Mouse (Mus musculus) hindbrain, embryonic 11.5 days (tissue): ENCODE measurements around the gene Crybg3. TPM values are rescaled to one million over a fixed set of nuclear protein-coding genes. Genes with fewer than 3 reads are reported as not detected.

Experiments used
- ATAC-seq: fragments of 200-750 bp; cut with Nextera tagmentation; 2 replicates; pipeline ENCODE4 v1.8.0; 2017; ENCODE audit warnings: mild to moderate bottlenecking, moderate TSS enrichment, moderate library complexity; ENCODE audit not compliant: low FRiP score
- DNase-seq: peaks from one replicate; pipeline ENCODE4 v3.0.0-alpha.2; 2015; ENCODE audit warnings: low spot score
- H3K27ac ChIP-seq: fragments of 300-500 bp; sonication (generic); 2 replicates; pipeline ENCODE4 v1.5.1; 2014; ENCODE audit warnings: mild to moderate bottlenecking, low read depth, low read length
- H3K27me3 ChIP-seq: fragments of 300-500 bp; sonication (generic); 2 replicates; pipeline ENCODE4 v1.6.1; 2014; ENCODE audit warnings: mild to moderate bottlenecking, low read length, moderate library complexity, mixed read lengths; ENCODE audit not compliant: control insufficient read depth, insufficient read depth
- H3K36me3 ChIP-seq: fragments of 300-500 bp; sonication (generic); 2 replicates; pipeline ENCODE4 v1.6.1; 2014; ENCODE audit warnings: mild to moderate bottlenecking, low read length, moderate library complexity, mixed read lengths; ENCODE audit not compliant: control insufficient read depth, insufficient read depth
- H3K4me1 ChIP-seq: fragments of 300-500 bp; sonication (generic); replicated peaks from 2 replicates; pipeline ENCODE4 v1.6.1; 2014; ENCODE audit warnings: low read length, mixed read lengths; ENCODE audit not compliant: control insufficient read depth, insufficient read depth
- H3K4me2 ChIP-seq: fragments of 300-500 bp; sonication (generic); replicated peaks from 2 replicates; pipeline ENCODE4 v1.6.1; 2014; ENCODE audit warnings: mild to moderate bottlenecking, low read depth, low read length
- H3K4me3 ChIP-seq: fragments of 300-500 bp; sonication (generic); 2 replicates; pipeline ENCODE4 v1.5.1; 2014; ENCODE audit warnings: low read depth, low read length
- H3K9ac ChIP-seq: fragments of 300-500 bp; sonication (generic); 2 replicates; pipeline ENCODE4 v1.6.1; 2014; ENCODE audit warnings: low read depth, low read length
- H3K9me3 ChIP-seq: fragments of 300-500 bp; sonication (generic); 2 replicates; pipeline ENCODE4 v1.6.1; 2016; ENCODE audit warnings: low read length; ENCODE audit not compliant: control insufficient read depth
- WGBS: fragments of 180-500 bp; shearing (Covaris S2); extraction: QIAGEN DNeasy Blood & Tissue Kit; methylation state at CpG from one replicate; pipeline ENCODE4 v1.1.7; 2014; 5-methylcytosine and 5-hydroxymethylcytosine counted together
- polyA plus RNA-seq: library from polyadenylated mRNA; unstranded; fragments of >200 nt; fragmentation: Nextera tagmentation; extraction: Ambion mirVana; gene quantifications from 2 replicates; pipeline ENCODE4 v1.2.1, GENCODE M21; 2014

Gene Crybg3
- polyA plus RNA-seq, 1 experiment from 2014 or later, result 10.4 TPM

DNA sequence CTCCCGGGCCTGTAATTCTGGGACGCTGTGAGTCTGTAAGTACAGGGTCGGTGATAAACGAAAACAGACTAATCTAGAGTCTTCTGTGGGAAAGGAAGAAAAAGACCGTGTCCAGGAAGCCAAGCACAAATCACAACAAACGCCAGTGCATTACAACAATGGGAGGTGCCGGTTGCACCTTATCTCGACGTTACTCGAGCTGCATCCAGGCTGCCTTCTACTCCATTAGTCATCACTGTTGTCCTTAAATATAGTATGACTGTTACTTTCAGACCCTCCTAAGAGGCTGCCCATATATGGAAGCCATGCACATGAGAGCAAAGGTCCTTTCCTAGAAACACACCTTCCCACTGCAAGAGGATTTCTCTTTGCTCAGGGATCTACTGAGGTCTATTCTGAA is 13.0 kb downstream of the Crybg3 start:
- no peak for ATAC-seq
- Histone ChIP-seq H3K4me2 (no peak overlapping the region), H3K4me1 (no peaks in the 10 kb centered on the region), H3K4me3 (no peak overlapping the region), H3K27ac (no peak overlapping the region), H3K9ac (no peak overlapping the region), H3K36me3 (no peaks in the 10 kb centered on the region), H3K9me3 (no peaks in the 10 kb centered on the region), H3K27me3 (no peaks in the 10 kb centered on the region)
- 93% methylated on average over 10 of the region's 10 CpGs for WGBS
- DNase-seq, result no peak

DNA sequence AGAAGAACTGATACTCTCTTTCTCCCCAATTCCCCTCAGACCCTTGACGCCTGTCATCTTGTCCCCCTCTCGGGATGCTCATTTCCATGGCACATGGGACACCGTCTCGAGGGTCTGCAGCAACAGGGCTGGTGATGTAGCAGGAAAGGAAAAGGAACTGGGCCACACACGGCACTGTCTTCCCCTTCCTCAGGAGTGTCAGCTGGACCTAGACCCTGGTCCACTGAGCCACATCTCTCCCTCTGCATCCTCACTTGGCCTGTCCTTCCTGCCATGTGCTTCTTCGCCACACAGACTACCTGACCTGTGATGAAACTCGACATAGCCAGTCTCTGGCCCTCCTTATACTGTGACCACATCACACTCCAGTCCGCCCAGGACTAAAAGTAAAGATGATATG is 13.9 kb downstream of the Crybg3 start:
- Histone ChIP-seq H3K27me3 (no peaks in the 10 kb centered on the region), H3K36me3 (no peaks in the 10 kb centered on the region), H3K27ac (no peak overlapping the region), H3K4me1 (no peaks in the 10 kb centered on the region), H3K9ac (no peak overlapping the region), H3K4me2 (no peak overlapping the region), H3K9me3 (no peaks in the 10 kb centered on the region), H3K4me3 (no peak overlapping the region)
- DNase-seq (no peak), ATAC-seq (no peak)
- WGBS, result 84% methylated on average over 8 of the region's 8 CpGs

DNA sequence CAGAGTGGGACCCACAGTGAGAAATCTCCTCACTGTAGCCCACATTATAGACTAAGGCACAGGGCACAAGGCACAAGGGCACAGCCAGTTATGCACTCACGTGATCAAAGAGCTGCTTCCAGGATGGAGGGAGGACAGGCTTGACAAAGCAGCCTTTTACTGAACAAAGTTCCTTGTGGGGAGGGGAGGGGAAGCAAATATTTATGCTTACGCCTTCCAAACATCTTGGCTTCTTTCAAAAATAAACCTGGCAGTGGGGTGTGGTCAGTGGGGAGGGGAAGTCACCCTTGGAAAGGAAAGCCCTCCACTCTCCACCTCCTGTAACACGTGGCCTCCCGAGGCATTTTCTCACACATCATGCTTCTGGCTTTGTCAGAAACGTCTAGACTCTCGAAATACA is 14.5 kb downstream of the Crybg3 start:
- Histone ChIP-seq H3K4me3 (no peak overlapping the region), H3K9me3 (no peaks in the 10 kb centered on the region), H3K27ac (no peak overlapping the region), H3K27me3 (no peaks in the 10 kb centered on the region), H3K4me2 (no peak overlapping the region), H3K36me3 (no peaks in the 10 kb centered on the region), H3K4me1 (no peaks in the 10 kb centered on the region), H3K9ac (no peak overlapping the region)
- WGBS, result 58% methylated on average over 6 of the region's 6 CpGs
- ATAC-seq (peak; percentile 49; the same call in 1 of the 2 replicates), DNase-seq (no peak)

DNA sequence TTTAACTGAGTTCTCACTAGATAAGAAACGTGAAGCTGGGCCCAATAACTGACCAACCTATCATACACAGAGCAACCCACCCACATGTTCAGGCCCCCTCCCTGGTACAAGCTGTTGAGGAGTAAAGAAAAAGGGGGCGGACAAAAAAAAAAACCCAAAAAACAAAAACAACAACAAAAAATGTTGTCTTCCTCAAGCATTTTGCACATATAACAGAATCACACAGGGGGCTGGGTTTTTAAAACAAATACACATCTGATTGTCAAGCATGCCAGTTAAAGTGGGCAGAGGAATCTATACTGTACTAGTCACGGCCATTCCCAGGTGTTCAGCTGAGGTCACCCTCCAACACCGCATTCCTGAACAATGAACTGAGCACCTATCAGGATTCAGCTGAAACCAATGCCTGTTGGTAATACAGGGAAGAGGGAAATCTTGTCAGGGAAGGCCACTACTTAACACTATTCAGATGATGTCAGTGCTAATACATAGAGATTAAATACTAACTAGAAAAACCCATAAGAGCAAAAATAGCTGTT is 15.0 kb downstream of the Crybg3 start:
- 91% methylated on average over 4 of the region's 4 CpGs for WGBS
- H3K36me3 ChIP-seq, result no peaks in the 10 kb centered on the region
- no peak overlapping the region for H3K4me3 ChIP-seq
- no peaks in the 10 kb centered on the region for H3K4me1 ChIP-seq
- no peak for DNase-seq
- no peaks in the 10 kb centered on the region for H3K9me3 ChIP-seq
- H3K27ac ChIP-seq, result no peak overlapping the region
- ATAC-seq, result 0 out of 2 replicates have a peak, but pooled peaks have one; percentile 27
- H3K4me2 ChIP-seq, result no peak overlapping the region
- H3K27me3 ChIP-seq, result no peaks in the 10 kb centered on the region
- H3K9ac ChIP-seq, result no peak overlapping the region

DNA sequence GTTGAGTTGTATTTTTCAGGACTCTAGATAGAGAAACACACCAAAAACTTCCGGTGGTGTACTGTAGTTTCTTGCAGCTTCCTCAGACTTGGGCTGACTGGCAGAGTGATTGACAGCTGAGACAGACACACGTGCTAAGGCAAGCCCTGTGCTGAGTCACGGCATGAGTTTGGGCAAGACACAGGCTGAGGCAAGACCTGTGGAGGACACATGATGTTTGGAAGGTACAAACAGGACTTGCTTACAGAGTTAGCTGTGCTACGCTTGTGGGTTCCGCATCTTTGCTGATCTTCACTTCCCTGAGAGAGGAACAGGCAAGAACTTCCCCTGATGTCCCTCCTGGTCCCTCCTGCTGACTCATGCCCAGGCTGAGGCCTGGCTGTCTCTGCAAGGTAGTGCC is 17.3 kb downstream of the Crybg3 start:
- WGBS, result 84% methylated on average over 5 of the region's 5 CpGs
- DNase-seq, result no peak

DNA sequence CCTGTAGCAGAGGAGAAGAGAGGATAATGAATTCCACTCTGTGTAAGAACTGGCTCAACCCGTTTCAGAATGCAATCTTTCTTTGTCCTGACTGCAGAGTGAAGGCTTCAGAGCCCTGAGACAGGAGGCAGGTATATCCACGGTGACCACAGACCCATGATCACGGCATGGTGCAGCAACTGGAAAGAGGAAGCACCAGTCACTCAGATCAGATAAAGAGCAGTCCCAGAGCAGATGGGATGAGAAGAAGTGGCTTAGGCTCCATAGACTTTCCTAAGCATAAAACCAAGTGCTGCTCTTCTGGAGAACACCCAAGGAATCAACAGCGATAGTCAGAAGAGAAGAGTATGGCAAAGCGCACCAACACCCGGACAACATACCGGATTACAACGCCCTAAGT is 21.5 kb downstream of the Crybg3 start:
- H3K9ac ChIP-seq, result no peak overlapping the region
- H3K9me3 ChIP-seq, result no peaks in the 10 kb centered on the region
- ATAC-seq, result no peak
- H3K4me3 ChIP-seq, result no peak overlapping the region
- no peaks in the 10 kb centered on the region for H3K36me3 ChIP-seq
- H3K27me3 ChIP-seq, result no peaks in the 10 kb centered on the region
- no peak overlapping the region for H3K4me2 ChIP-seq
- no peak for DNase-seq
- no peak overlapping the region for H3K27ac ChIP-seq
- 94% methylated on average over 8 of the region's 8 CpGs for WGBS
- H3K4me1 ChIP-seq, result no peaks in the 10 kb centered on the region

More for the DNA sequence above, 17.3 kb downstream of the Crybg3 start:
- no peaks in the 10 kb centered on the region for H3K4me1 ChIP-seq
- no peak overlapping the region for H3K27ac ChIP-seq
- H3K9ac ChIP-seq, result no peak overlapping the region
- H3K36me3 ChIP-seq, result no peaks in the 10 kb centered on the region
- H3K9me3 ChIP-seq, result no peaks in the 10 kb centered on the region
- H3K4me3 ChIP-seq, result no peak overlapping the region
- H3K4me2 ChIP-seq, result no peak overlapping the region
- H3K27me3 ChIP-seq, result no peaks in the 10 kb centered on the region
- no peak for ATAC-seq

DNA sequence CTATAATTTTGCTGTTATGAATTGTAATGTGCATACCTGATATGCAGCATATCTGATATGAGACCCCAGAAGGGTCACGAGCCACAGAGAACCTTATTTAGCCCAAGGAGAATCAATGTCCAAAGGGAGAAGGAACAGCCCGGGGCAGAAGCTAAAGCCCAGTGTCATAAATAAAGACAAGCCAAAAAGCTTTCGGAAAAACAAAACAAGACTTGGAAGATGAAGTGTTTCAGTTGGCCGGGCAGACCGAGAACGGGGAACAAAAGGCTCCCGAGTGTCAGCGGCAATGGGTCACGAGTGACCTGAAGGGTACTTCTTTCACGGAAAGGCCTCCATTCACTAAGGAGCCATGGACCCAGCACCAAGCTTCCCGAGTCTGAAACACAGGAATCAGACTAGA is 26.8 kb downstream of the Crybg3 start:
- no peaks in the 10 kb centered on the region for H3K27me3 ChIP-seq
- H3K9ac ChIP-seq, result no peak overlapping the region
- no peak overlapping the region for H3K4me2 ChIP-seq
- no peaks in the 10 kb centered on the region for H3K4me1 ChIP-seq
- ATAC-seq, result no peak
- H3K9me3 ChIP-seq, result no peaks in the 10 kb centered on the region
- WGBS, result 72% methylated on average over 11 of the region's 11 CpGs
- H3K27ac ChIP-seq, result no peak overlapping the region
- DNase-seq, result no peak
- no peaks in the 10 kb centered on the region for H3K36me3 ChIP-seq
- H3K4me3 ChIP-seq, result no peak overlapping the region

DNA sequence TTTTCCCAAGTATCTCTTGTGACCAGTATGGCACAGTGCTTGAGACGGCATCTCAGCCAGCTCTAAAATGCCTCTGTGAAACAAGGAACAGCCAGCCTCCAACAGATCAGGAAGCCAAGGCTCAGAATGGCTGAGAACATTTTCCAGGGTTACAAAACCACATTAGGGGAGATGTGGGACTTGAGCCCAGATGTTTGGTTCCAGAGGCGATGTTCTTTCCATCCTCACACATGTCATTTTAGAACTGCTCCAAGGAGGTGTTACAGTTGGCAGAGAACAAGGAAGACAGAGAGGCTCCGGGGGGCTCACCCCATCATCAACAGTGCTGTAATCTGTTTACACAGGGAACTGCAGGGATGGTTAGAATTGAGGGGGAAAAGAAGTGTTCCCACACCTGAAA is 28.1 kb downstream of the Crybg3 start:
- Histone ChIP-seq H3K9ac (no peak overlapping the region), H3K27me3 (no peaks in the 10 kb centered on the region), H3K36me3 (no peaks in the 10 kb centered on the region), H3K27ac (no peak overlapping the region), H3K4me2 (no peak overlapping the region), H3K4me3 (no peak overlapping the region), H3K4me1 (no peaks in the 10 kb centered on the region), H3K9me3 (no peaks in the 10 kb centered on the region)
- DNase-seq, result no peak
- 88% methylated on average over 3 of the region's 3 CpGs for WGBS
- ATAC-seq, result no peak

DNA sequence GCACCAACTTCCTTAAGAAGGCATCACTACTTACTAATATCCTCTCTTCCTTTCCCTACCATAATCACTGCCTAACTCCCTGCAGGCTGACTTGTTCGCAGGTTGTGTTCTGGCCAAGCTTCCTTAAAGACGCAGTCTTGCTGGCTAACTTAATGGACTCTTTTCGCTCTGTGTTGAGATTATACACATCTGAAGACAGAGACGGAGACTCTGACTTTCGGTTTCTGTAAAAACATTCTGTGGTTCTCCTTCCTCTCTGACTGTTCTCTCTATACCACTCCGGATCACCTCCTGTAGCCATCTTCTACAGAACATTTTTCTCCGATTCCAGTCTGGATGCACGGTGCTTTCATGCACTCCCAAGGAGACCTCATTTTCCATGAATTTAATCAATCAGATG is 30.0 kb downstream of the Crybg3 start:
- ATAC-seq, result no peak
- no peak overlapping the region for H3K4me3 ChIP-seq
- no peaks in the 10 kb centered on the region for H3K9me3 ChIP-seq

More for the DNA sequence above, 30.0 kb downstream of the Crybg3 start:
- H3K9ac ChIP-seq, result no peak overlapping the region
- H3K27me3 ChIP-seq, result no peaks in the 10 kb centered on the region
- 94% methylated on average over 8 of the region's 8 CpGs for WGBS
- H3K4me2 ChIP-seq, result no peak overlapping the region
- H3K36me3 ChIP-seq, result no peaks in the 10 kb centered on the region
- no peaks in the 10 kb centered on the region for H3K4me1 ChIP-seq
- DNase-seq, result no peak
- H3K27ac ChIP-seq, result no peak overlapping the region
